Mouse (Mus musculus) megakaryocyte, embryonic 14.5 days (primary cell): ENCODE data around the gene Ifitm3.

Experiments used
- FLI1 ChIP-seq: IDR thresholded peaks from 2 replicates; pipeline ENCODE4 v1.6.1; 2012; ENCODE audit warnings: low read length, inconsistent platforms, mixed read lengths
- GATA1 ChIP-seq: IDR thresholded peaks from 3 replicates; pipeline ENCODE4 v1.6.1; 2012; ENCODE audit warnings: mixed read lengths, low read length, inconsistent platforms, borderline replicate concordance

DNA sequence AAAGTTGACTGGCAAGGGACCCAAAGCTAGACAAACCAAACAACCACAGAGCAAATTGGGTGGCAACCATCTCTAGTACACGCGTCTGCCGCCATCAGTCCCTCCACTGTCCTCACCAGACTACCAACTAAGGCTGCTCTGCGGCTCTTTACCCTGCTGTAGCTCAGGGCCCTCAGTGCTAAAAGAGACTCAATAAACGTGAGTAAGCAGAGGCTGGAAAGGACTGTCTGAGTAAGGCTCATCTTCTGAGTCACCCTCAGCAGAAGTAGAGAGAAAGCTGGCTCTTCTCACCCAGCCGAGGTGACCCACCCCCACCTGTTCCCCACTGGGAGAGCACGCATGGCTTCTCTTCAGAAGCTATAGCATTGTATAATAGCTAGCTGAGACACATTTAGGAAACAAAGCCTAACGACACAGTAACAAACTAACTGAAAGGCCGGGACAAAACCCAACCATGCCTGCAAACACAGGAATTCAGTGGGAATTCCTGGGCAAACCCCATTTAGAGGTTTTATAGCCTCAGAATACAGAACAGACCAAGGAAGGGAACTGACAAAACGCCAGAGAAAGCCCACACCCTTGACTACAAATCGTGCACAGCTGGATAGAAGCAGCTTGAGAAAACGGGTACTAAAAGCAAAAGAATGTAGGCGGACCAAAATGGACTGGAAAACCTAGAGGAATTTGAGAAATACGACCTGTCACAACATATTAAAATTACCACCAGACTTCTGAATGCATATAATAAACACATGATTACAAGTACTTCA, 37.0 kb downstream of the Ifitm3 start:
- TF ChIP-seq GATA1, result no peak
- no peak for TF ChIP-seq FLI1
